Comparison of ENCODE assay signal across 9 mouse cellular contexts in genomic region chr16:55887814-55888583, GRCm38 (mm10). TPM values are rescaled to one million over a fixed set of nuclear protein-coding genes. Genes with fewer than 3 reads are reported as not detected.
A peak's percentile ranks its signal among the peaks of the same experiment; 100 is the strongest.
DNase-seq lines count a peak whose midpoint lies in the region; ATAC-seq and TF ChIP-seq lines count a peak whose summit lies in the region.
"Had no signal": no experiment of that assay in that cellular context is flagged by ENCODE, and none has a peak within 500 bp of the region (broad histone marks: within the 10 kb centered on the region; RNA-seq: fewer than 3 reads in every experiment).

No protein-coding gene starts in this region.

- 46% methylated on average over 7 of the region's 7 CpGs for WGBS in lung, adult 2 months
- WGBS in forebrain, postnatal 0 days: 63% methylated on average over 7 of the region's 7 CpGs

- TF ChIP-seq CTCF in lung, adult 2 months (IDR thresholded peaks at IDR 0.05; ENCODE audit: insufficient read depth, low read length): peak; percentile 35; the same call in 1 of the 2 replicates
- peak; percentile 54 for TF ChIP-seq CTCF in forebrain, postnatal 0 days (IDR thresholded peaks at IDR 0.05; ENCODE audit: low read depth)

- no peak for DNase-seq in lung, adult 2 months
- no peak for DNase-seq in lung, adult 18-20 months
- peak; percentile 35 for DNase-seq in NIH3T3 (ENCODE audit: low read depth)
- DNase-seq in forebrain, postnatal 0 days: peak; percentile 13
- DNase-seq in retina, postnatal 1 day: peak; percentile 50
- no peak for DNase-seq in adrenal gland, postnatal 4 days (ENCODE audit: low spot score in 2 of 2)
- no peak for DNase-seq in testis, postnatal 10 days (ENCODE audit: low spot score)
- DNase-seq in cerebellum, adult 11-12 months: no peak
- DNase-seq: cerebellum, adult 9-10 months had no signal

- H3K4me1 ChIP-seq in lung, adult 2 months (ENCODE audit: control insufficient read depth, insufficient read depth, low read length): peaks cover 4% of the 10 kb centered on the region; the same call in 1 of the 2 replicates
- H3K4me1 ChIP-seq in forebrain, postnatal 0 days (ENCODE audit: insufficient read depth): no peaks in the 10 kb centered on the region

- no peaks in the 10 kb centered on the region for H3K27me3 ChIP-seq in forebrain, postnatal 0 days (ENCODE audit: insufficient read depth, low read length)

- peaks cover 15% of the 10 kb centered on the region; the same call in 1 of the 2 replicates for H3K36me3 ChIP-seq in forebrain, postnatal 0 days (ENCODE audit: insufficient read depth)

- H3K9ac ChIP-seq in forebrain, postnatal 0 days: no peak overlapping the region

- peak; percentile 48 for ATAC-seq in forebrain, postnatal 0 days

- TF ChIP-seq POLR2A in lung, adult 2 months (IDR thresholded peaks at IDR 0.05; ENCODE audit: borderline replicate concordance, extremely low read depth, low read depth, low read length): no peak

- H3K27ac ChIP-seq in forebrain, postnatal 0 days (ENCODE audit: low read depth, low read length): no peak overlapping the region

- H3K4me2 ChIP-seq in forebrain, postnatal 0 days (ENCODE audit: low read depth): no peak overlapping the region

- no peaks in the 10 kb centered on the region for H3K9me3 ChIP-seq in forebrain, postnatal 0 days (ENCODE audit: low read length)

- H3K4me3 ChIP-seq in lung, adult 2 months (replicated peaks; ENCODE audit: extremely low read depth, low read depth, low read length): no peak overlapping the region
- H3K4me3 ChIP-seq in forebrain, postnatal 0 days (ENCODE audit: low read depth, low read length): no peak overlapping the region

RNA-seq across cellular contexts. Expression of gene Nxpe3, which starts 7.1 kb away (rescaled TPM):
- polyA plus RNA-seq in lung, adult 2 months (2012; rRNA removed): 1.8 and 2.9 TPM in 2 replicates
- total RNA-seq in forebrain, postnatal 0 days (2014; rRNA removed): 1.8 and 2.2 TPM in 2 replicates
- polyA plus RNA-seq in forebrain, postnatal 0 days (2015; fragmentation: Nextera tagmentation; extraction: Ambion mirVana): 0.50 and 1.2 TPM in 2 replicates
- total RNA-seq in adrenal gland, postnatal 4 days (2021): 1 to 10 TPM; 2.5 to 3.0 TPM

RNA-seq across cellular contexts. Expression of gene Cep97, which starts 46.7 kb away (rescaled TPM):
- 0.55 and 1.6 TPM in 2 replicates for polyA plus RNA-seq in lung, adult 2 months (2012; rRNA removed)
- 9.4 and 10.0 TPM in 2 replicates for total RNA-seq in forebrain, postnatal 0 days (2014; rRNA removed)
- polyA plus RNA-seq in forebrain, postnatal 0 days (2015; fragmentation: Nextera tagmentation; extraction: Ambion mirVana): 6.5 and 7.3 TPM in 2 replicates
- 10 to 100 TPM; 10.8 to 13.0 TPM for total RNA-seq in adrenal gland, postnatal 4 days (2021)

RNA-seq across cellular contexts. Expression of gene Nfkbiz, which starts 49.3 kb away (rescaled TPM):
- polyA plus RNA-seq in lung, adult 2 months (2012; rRNA removed): 13.4 and 15.3 TPM in 2 replicates
- total RNA-seq in forebrain, postnatal 0 days (2014; rRNA removed): 1.9 and 2.4 TPM in 2 replicates
- polyA plus RNA-seq in forebrain, postnatal 0 days (2015; fragmentation: Nextera tagmentation; extraction: Ambion mirVana): 1.1 and 1.5 TPM in 2 replicates
- total RNA-seq in adrenal gland, postnatal 4 days (2021): 1 to 10 TPM; 6.8 to 7.4 TPM

Comparison
In these comparisons a context has a peak if more than half of its experiments do, and no peak if none do; other contexts are left out.
1. DNase-seq: peak in NIH3T3 (single experiment), forebrain, postnatal 0 days (single experiment) and retina, postnatal 1 day (single experiment); none in lung, adult 2 months (single experiment), lung, adult 18-20 months (0 of 2), adrenal gland, postnatal 4 days (0 of 2), testis, postnatal 10 days (single experiment) and cerebellum, adult 11-12 months (single experiment).